Mouse (Mus musculus): ENCODE measurements around the gene Tut7. TPM values are rescaled to one million over a fixed set of nuclear protein-coding genes. Genes with fewer than 3 reads are reported as not detected.

The Tut7 gene
- total and polyA plus RNA-seq, 3 experiments: 47.7 to 135 (median 53.8) TPM

DNA sequence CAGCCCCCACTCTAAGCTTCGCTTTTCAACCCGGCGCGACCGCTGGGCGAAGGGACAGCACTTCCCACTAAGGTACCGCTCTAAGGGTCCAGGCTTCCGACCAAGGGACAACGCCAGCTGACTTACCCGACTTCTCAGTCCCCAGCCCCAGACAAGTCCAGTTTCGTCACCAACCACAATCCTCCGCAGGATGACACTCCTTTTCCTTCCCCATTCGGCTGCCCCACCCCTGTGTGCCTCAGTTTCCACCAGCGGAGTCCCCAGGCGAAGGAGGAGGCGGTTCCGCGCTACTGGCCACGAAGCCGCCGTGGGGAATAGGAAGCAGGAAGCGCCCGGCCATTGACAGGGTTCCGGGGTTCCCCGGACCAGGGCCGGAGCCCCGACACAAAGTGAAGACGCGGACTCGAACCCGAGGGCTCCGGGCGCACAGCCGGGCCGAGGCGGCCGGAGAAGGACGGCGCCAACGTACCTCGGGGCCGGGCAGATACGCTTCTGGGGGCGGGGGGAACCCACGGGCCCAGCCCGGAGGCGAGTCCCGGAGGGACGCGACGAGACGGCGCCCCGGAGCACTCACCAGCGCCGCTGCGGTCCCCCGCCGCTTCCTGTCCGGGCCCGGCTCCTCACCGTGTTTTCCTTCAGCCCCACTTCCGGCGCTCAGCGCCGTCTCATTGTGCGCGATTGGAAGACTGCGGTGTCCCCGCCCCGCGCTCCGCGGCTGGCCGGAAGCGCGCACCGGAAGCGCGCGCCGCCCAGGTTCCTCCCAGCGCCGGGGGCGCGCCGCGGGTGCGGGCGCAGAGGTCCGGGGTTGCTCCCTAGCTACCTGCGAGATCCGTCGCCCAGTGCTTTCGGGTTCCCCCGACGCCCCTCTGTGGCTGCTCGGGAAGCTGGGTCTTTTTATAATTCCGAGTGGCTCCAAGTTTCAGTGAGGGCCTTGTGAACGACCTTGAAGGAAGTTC lies at the start of gene Tut7 (continued):
- TF ChIP-seq MEF2A (IDR thresholded peaks at IDR 0.05; ENCODE audit: extremely low read depth, insufficient replicate concordance, low read depth, low read length, poor library complexity, severe bottlenecking) (0 out of 2 replicates have a peak, but pooled peaks have one; percentile 43), CHD1 (IDR thresholded peaks at IDR 0.05; ENCODE audit: low read depth, low read length) (peak; percentile 87; the same call in 1 of the 2 replicates), ZKSCAN1 (IDR thresholded peaks at IDR 0.05; ENCODE audit: low read depth, low read length) (no peak), USF2 (IDR thresholded peaks at IDR 0.05; ENCODE audit: borderline replicate concordance in 1 of 2, insufficient read depth in 1 of 2, low read depth in 1 of 2, low read length in 2 of 2) (no peak), SMC3 (IDR thresholded peaks at IDR 0.05; ENCODE audit: low read depth, low read length) (no peak; the same call in 1 of the 2 replicates)

- no peaks in the 10 kb centered on the region for H3K36me3 ChIP-seq (ENCODE audit: control insufficient read depth in 1 of 2, insufficient read depth in 2 of 2, low read length in 2 of 2)
- DNase-seq (ENCODE audit: low read depth, low spot score): no peak
- no peak overlapping the region for H3K9ac ChIP-seq (ENCODE audit: control insufficient read depth, low read depth, low read length, poor library complexity, severe bottlenecking)
- no peaks in the 10 kb centered on the region for H3K9me3 ChIP-seq (replicated peaks; ENCODE audit: insufficient read depth, low read length)
- no peaks in the 10 kb centered on the region for H3K79me2 ChIP-seq (ENCODE audit: control insufficient read depth, insufficient read depth, low read length, poor library complexity)
- no peak overlapping the region for H3K4me3 ChIP-seq (ENCODE audit: control insufficient read depth in 1 of 2, insufficient read depth in 1 of 2, low read depth in 2 of 2, low read length in 2 of 2)
- no peaks in the 10 kb centered on the region; a peak in 1 of 4 replicates for H3K4me1 ChIP-seq (ENCODE audit: control insufficient read depth in 1 of 2, insufficient read depth in 2 of 2, low read length in 2 of 2)
- H3K27me3 ChIP-seq (ENCODE audit: control insufficient read depth in 1 of 2, insufficient read depth in 2 of 2, low read length in 2 of 2): no peaks in the 10 kb centered on the region; a peak in 1 of 4 replicates
- H3K27ac ChIP-seq (ENCODE audit: control insufficient read depth, low read depth, low read length): no peak overlapping the region
- TF ChIP-seq ETS1 (IDR thresholded peaks at IDR 0.05; ENCODE audit: low read depth, low read length): no peak
- TF ChIP-seq MEF2A (IDR thresholded peaks at IDR 0.05; ENCODE audit: extremely low read depth, insufficient replicate concordance, low read depth, low read length, poor library complexity, severe bottlenecking): no peak
- TF ChIP-seq USF2 (IDR thresholded peaks at IDR 0.05; ENCODE audit: borderline replicate concordance in 1 of 2, insufficient read depth in 1 of 2, low read depth in 1 of 2, low read length in 2 of 2): no peak
- no peak for TF ChIP-seq MAFK (IDR thresholded peaks at IDR 0.05; ENCODE audit: borderline replicate concordance, low read depth, low read length)
- no peak for TF ChIP-seq RCOR1 (IDR thresholded peaks at IDR 0.05; ENCODE audit: low read depth, low read length)
- no peak for TF ChIP-seq KAT2A (conservative IDR thresholded peaks at IDR 0.05; ENCODE audit: low read depth, low read length)
Measured at GRCm38 (mm10) chr13:59872446-59872845, 49.5 kb upstream of the Tut7 start.

DNA sequence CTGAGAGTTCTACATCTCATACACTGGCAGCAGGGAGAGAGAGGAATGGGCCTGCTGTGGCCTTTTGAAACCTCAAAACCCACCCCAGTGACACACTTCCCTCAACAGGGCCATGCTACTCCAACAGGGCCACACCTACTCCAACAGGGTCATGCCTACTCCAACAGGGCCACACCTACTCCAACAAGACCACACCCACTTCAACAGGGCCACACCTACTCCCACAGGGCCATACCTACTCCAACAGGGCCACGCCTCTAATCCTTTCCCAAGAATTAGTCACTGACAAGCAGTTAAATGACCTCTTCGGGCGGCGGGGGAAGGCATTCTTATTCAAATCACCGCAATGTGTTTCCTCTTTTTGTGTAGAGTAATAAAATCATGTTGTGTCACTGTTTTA lies 47.1 kb upstream of the Tut7 start:
- no peaks in the 10 kb centered on the region; a peak in 1 of 4 replicates for H3K27me3 ChIP-seq (ENCODE audit: control insufficient read depth in 1 of 2, insufficient read depth in 2 of 2, low read length in 2 of 2)
- DNase-seq (ENCODE audit: low read depth, low spot score): peak; percentile 28
- H3K36me3 ChIP-seq (ENCODE audit: control insufficient read depth in 1 of 2, insufficient read depth in 2 of 2, low read length in 2 of 2): no peaks in the 10 kb centered on the region
- no peak overlapping the region for H3K27ac ChIP-seq (ENCODE audit: control insufficient read depth, low read depth, low read length)
- H3K4me3 ChIP-seq (ENCODE audit: control insufficient read depth in 1 of 2, insufficient read depth in 1 of 2, low read depth in 2 of 2, low read length in 2 of 2): no peak overlapping the region
- no peaks in the 10 kb centered on the region for H3K9me3 ChIP-seq (replicated peaks; ENCODE audit: insufficient read depth, low read length)
- no peak for TF ChIP-seq MXI1 (IDR thresholded peaks at IDR 0.05; ENCODE audit: low read depth, low read length)
- no peak for TF ChIP-seq ZMIZ1 (IDR thresholded peaks at IDR 0.05; ENCODE audit: low read depth, low read length)
- TF ChIP-seq TAL1 (IDR thresholded peaks at IDR 0.05; ENCODE audit: low read length): no peak
- TF ChIP-seq ZNF384 (IDR thresholded peaks at IDR 0.05; ENCODE audit: low read depth, low read length): no peak
- no peak for TF ChIP-seq KAT2A (conservative IDR thresholded peaks at IDR 0.05; ENCODE audit: low read depth, low read length)
- TF ChIP-seq POLR2AphosphoS2 (IDR thresholded peaks at IDR 0.05; ENCODE audit: low read length): no peak
- no peak for TF ChIP-seq TCF12 (IDR thresholded peaks at IDR 0.05; ENCODE audit: low read depth, low read length)
- no peak for TF ChIP-seq RAD21 (IDR thresholded peaks at IDR 0.05; ENCODE audit: low read depth, low read length)
- no peak for TF ChIP-seq NELFE (IDR thresholded peaks at IDR 0.05; ENCODE audit: low read depth, low read length)
- TF ChIP-seq ELF1 (IDR thresholded peaks at IDR 0.05; ENCODE audit: low read depth, low read length): no peak
- no peak for TF ChIP-seq NRF1 (IDR thresholded peaks at IDR 0.05; ENCODE audit: insufficient read depth, low read depth, low read length, poor library complexity, severe bottlenecking)
- TF ChIP-seq JUND (IDR thresholded peaks at IDR 0.05; ENCODE audit: low read depth, low read length): no peak
- TF ChIP-seq CHD2 (IDR thresholded peaks at IDR 0.05; ENCODE audit: low read length): no peak
- TF ChIP-seq RCOR1 (IDR thresholded peaks at IDR 0.05; ENCODE audit: low read depth, low read length): no peak
- TF ChIP-seq MAX (IDR thresholded peaks at IDR 0.05; ENCODE audit: low read length): no peak
- TF ChIP-seq EP300 (IDR thresholded peaks at IDR 0.05; ENCODE audit: low read depth in 1 of 2, low read length in 2 of 2): no peak
- no peak for TF ChIP-seq ZKSCAN1 (IDR thresholded peaks at IDR 0.05; ENCODE audit: low read depth, low read length)
- TF ChIP-seq SMC3 (IDR thresholded peaks at IDR 0.05; ENCODE audit: low read depth, low read length): no peak
- no peak for TF ChIP-seq GATA1 (IDR thresholded peaks at IDR 0.05; ENCODE audit: low read depth, low read length)
- no peak for TF ChIP-seq POLR2A (IDR thresholded peaks at IDR 0.05; ENCODE audit: control insufficient read depth in 1 of 2, insufficient read depth in 1 of 2, low read depth in 1 of 2, low read length in 2 of 2, poor library complexity in 1 of 2)
- no peak overlapping the region for H3K9ac ChIP-seq (ENCODE audit: control insufficient read depth, low read depth, low read length, poor library complexity, severe bottlenecking)
- H3K79me2 ChIP-seq (ENCODE audit: control insufficient read depth, insufficient read depth, low read length, poor library complexity): no peaks in the 10 kb centered on the region
- H3K4me1 ChIP-seq (ENCODE audit: control insufficient read depth in 1 of 2, insufficient read depth in 2 of 2, low read length in 2 of 2): no peaks in the 10 kb centered on the region

All from MEL (cell line).